Mouse (Mus musculus) 3134 (cell line): ENCODE results near the gene Eloa.
"Not testable (repeated sequence)": the region's sequence is repeated elsewhere in the genome, so short reads cannot be mapped to it uniquely, and the experiment has no call there.

Experiments
- DNase-seq: peaks from one replicate; pipeline ENCODE4 v3.0.0-alpha.2; 2011; ENCODE audit warnings: low spot score; ENCODE audit not compliant: insufficient read length; ENCODE audit errors: extremely low read depth

Eloa gene

DNA sequence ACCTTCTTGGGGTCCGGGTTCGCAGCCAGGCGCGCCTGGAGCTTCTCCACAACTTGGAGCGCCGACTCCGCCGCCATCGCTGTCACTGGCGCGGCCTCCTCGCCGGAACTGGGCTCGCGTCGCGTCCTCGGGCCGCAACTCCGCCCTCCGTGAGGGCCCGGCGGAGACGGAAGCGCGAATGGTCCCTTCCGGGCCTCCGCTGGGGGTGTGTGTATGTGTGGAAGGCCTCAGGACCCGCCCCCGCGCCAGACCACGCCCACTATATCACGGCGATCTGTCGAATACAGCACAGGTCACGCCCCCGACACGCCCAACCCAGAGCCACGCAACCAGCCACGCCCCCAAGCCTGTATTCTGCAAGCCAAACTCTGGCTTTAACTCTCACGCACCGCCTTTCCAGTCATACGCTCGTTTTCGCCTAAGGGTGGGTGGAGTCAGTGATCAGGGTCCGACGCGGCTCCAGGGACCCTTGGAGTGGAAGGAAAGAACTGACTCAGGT is at the start of gene Eloa:
TSS of gene Eloa (minus strand) at position 215 of the 499 bp plus-strand sequence.
- peak; percentile 98 for DNase-seq

DNA sequence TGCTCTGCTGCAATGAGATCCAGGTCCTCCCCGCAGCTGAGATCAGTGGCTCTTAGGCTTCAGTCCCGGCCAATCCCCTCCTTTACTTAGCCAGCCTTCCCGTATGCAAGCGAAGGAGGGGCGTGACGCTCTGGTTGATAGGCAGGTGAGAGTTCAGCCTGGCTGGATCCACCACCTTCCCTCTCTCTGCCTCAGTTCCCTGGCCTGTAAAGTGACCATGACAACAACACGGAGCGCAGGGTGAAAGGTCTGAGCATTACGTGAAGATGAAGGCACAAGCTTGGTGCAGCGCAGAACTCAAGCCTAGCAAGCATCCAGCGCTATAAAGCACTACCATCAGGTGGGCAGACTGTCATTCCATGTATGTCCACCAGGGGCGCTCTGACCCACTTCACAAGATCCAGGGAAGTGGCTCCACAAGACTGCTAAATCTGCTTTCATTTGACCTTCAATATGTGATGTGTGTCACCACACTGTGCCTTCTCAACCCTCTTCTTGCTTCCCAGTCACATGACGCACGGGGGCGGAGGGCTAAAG is 49.7 kb upstream of the Eloa start:
- peak; percentile 35 for DNase-seq

DNA sequence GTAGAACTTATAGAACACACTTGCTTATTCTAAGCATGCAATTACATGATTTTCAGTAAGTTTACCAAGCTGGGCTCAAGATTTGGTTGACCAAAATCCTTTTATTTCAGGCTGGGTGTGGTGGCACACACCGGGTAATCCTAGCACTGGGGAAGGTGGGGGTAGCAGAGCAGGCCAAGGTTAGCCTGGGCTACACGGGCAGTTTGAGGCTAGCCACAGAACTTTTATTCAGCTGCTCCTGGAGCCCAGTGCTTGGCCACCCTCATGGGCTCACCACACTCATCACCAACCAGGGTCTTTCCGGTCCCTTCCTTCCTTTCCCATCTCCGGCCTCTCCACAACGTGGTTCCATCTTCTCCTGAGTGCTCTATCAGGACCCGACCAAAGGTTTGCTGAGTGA is 49.0 kb upstream of the Eloa start:
- DNase-seq, result no peak

DNA sequence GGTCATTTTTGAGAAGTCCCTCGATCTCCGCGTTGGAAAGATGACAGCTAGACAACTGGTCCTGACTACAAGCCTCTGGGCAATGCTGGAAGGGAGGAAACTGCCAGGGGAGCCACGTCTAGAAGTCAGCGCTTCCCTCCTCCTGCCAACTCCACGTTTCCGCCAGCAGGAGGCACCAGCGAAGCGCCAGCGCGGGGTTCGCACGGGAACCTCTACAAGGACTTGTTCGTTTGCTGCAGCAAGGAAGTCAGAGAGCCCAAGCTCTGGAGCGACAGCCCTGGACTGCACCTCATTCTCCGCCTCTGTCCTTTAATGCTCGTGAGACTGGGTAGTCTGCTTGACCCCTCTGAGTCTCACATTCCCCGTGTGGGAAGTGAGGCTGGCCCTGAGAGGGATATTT is 48.4 kb upstream of the Eloa start:
- DNase-seq, result peak; percentile 93

DNA sequence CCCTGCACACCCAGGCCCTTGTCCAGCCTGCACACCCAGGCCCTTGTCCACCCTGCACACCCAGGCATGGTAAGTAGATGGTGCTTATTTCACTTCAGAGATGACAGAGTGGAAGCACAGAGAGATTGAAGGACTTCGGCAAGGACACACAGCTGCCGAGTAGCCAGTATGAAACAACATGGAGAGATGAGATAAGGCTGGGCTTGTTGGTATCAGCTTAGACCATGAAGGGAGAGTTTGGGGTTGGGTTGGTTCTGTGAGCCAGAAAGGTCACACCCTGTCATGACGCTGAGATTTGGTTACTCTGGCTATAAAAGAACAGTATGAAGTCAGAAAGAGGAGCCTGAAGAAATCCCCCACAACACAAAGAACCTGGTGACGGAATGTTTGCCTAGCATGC is 47.8 kb upstream of the Eloa start:
- DNase-seq, result no peak

DNA sequence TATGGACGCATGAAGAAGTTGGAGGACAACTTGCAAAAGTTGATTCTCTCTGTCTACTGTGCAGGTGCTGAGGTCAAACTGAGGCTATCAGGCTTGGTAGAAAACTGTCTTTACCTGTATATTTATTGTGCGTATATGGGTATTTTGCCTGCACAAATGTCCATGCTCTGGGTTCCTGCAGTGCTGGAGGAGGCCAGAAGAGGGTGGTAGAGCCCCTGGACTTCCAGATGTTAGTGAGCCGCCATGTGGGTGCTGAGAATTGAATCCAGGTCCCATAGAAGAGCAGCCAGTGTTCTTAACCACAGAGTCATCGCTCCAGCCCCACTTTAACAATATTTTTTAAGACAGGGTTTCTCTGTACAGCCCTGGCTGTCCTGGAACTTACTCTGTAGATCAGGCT is 41.6 kb upstream of the Eloa start:
- no peak for DNase-seq

DNA sequence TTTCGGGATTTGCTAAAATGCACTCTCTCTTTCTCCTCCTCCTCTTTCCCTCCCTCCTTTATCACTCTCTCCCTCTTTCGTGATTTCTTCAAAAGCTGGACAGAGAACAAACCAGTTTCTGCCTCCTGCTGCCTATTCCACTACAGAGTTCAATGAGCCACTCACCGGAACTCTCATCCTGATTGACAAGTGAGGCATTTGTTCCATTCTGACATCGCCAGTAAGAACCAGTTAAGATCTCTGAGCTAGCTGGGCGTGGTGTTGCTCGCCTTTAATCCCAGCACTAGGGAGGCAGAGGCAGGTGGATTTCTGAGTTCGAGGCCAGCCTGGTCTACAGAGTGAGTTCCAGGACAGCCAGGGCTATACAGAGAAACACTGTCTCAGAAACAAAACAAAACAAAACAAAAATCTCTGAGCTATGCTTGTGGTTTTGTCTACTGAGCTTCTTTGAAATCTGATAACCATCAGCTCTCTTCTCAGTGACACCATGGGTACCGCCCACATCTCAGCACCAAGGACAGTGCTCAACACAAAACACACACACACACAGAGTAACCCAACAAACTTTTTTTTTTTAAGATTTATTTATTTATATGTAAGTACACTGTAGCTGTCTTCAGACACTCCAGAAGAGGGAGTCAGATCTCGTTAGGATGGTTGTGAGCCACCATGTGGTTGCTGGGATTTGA is 38.4 kb upstream of the Eloa start:
- not testable (repeated sequence) for DNase-seq

DNA sequence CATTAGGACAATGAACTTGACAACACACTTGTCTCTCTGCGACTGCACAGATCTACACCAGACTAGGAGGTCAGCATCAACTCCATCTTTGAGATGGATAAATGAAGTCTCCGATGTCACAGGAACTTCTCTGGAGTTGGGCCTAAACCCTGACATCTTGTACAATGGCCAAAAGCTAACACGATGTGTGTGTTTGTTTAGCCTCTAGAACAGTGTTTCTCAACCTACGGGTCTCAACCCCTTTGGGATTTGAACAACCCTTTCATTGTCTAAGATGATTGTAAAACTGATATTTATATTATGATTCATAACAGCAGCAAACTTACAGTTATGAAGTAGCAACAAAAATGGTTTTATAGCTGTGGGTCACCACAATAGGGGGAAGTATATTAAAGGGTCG is 36.4 kb upstream of the Eloa start:
- DNase-seq, result peak; percentile 59

DNA sequence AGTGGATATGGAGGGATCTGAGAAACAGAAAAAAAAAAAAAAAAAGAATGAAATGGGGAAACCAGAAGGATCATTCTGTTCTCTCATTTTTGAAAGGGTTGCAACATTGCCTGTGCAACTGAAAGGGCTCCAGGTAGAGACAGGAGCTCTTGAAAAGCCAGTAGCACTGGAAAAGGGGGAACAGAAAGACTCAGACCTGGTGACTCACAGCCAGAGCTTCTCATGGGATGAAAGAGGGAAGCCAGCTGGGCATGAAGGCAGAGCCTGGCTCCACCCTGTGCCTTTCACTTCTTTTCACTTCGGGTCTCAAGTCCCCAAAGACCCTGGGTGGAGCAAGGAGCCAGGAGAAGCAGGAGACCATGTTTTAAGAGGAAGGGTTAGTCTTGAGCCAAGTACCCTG is 34.5 kb upstream of the Eloa start:
- no peak for DNase-seq

DNA sequence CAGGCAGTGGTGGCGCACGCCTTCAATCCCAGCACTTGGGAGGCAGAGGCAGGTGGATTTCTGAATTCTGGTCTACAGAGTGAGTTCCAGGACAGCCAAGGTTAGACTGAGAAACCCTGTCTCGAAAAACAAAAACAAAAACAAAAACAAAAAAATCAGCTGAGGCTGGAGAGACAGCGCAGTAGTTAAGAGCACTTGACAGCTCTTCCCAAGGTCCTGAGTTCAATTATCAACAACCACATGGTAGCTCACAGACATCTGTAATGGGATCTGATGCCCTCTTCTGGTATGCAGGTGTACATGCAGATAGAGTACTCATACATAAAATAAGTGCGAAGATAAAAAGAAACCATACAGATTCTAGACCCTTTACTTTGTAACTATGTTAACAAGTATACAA is 32.3 kb upstream of the Eloa start:
- no peak for DNase-seq

DNA sequence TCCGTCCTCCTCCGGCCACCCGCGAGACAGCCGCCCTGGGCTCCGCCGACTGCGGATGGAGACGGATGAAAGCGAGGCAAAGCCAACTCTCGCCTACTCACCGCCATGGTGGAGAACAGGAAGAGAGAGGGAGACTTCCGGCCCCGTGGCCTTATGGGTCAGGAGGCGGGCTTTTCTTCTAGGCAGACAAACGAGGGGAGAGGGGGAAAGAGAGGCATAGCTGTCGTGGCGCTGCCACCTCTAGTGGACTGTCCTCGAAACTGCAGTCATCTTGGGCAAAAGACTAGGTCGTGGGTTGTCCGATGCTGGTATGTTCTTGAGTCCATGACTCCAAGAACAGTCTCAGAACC is 31.7 kb upstream of the Eloa start, which contains the start of gene Rpl11:
TSS of gene Rpl11 (minus strand) at position 182 of the 350 bp plus-strand sequence.
- DNase-seq, result peak; percentile 88

DNA sequence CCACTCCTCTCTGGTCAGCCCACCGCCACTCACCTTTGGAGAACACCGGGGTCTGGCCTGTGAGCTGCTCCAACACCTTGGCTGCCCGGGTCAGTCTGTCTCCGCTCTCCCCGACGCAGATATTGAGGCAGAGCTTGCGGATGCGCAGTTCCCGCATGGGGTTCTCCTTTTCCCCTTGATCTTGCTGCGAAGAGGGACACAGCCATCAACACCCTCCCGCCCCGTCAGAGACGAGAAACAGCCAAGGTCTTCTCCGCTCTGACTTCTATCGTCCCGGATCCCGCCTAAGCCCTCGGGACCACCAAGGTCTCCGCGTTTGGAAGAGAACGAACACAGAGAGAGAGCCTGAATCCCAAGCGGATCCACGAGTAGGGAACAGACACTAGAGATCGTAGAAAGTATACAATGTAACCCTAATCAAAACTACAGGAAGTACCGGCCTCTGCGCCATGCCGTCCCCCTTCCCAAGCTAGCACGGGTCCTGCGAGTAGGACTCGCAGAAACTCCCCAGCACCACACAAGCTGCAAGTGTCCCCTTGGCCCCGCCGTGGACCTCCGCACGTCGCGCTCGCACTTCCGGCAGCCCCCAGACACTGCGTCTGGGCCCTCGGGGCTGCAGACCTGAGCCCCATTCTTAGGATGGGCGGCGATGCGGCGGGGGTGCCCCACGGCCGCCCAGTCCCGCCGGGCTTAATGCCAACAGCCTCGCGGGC is 31.1 kb upstream of the Eloa start:
- DNase-seq, result peak; percentile 85

DNA sequence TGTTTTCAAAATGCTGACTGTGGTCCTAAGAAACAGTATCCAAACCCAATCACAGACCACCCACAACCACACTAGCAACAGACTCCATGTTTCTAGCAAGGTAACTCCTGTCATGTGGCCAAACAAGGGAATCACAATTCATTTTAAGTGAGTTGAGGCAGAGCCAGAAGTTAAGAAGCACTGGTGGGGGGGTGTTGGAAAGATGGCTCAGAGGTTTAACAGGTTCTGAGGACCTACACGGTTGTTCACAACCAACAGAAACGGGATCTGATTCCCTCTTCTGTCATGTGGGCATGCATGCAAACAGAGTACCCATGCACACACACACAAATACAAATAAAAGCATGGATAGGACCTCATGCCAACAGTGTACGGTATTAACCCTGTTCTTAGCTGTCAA is 30.5 kb upstream of the Eloa start:
- no peak for DNase-seq

DNA sequence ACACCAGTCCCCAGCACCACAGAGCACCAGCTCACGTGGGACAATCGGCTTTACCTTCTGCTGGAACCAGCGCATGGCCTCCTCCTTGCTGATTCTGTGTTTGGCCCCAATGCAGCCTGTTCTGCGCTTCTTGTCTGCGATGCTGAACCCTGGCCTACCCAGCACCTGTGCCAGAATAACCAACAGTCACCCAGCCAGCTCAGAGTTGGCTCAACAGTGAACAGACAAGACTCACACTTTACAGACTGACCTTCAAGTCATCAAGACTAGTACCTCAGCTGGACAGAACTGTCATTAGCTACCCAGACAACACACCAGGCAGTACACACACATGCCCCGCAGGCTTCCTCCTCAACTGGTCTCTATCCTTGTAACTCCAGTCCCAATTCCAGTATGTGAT is 28.7 kb upstream of the Eloa start:
- no peak for DNase-seq

DNA sequence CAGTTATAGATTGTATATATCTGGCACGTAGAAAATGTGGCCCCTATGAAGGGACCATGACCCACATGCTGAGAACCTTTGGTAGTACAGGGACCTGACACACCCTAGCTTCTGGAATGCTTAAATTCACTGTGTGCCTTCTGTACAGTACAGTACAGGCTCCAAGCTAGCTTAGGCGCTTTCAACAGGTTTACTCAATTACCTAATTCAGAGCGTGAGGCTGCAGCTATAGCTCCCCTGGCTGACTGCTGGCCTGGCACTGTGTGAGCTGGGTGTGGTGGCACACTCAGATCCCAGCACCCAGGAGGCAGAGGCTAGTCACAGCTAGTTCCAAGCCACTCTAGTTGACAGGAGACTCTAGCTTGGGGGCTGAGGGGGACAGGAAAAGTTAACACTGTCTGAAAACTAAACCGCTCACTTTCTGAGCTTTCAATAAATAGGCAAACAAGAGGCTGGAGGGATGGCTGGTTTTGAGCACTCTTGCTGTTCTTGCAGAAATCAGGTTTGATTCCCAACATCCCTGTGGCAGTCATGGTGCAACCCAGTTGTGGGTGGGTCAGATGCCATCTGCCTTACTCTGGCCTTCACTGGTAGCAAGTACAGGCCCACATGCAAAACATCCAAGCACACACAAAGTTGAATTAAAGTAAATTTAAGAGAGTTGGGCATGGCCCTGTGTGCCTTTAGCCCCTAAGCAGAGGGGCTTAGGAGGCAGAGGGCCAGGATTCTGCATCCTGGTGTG is 26.9 kb upstream of the Eloa start:
- no peak for DNase-seq

DNA sequence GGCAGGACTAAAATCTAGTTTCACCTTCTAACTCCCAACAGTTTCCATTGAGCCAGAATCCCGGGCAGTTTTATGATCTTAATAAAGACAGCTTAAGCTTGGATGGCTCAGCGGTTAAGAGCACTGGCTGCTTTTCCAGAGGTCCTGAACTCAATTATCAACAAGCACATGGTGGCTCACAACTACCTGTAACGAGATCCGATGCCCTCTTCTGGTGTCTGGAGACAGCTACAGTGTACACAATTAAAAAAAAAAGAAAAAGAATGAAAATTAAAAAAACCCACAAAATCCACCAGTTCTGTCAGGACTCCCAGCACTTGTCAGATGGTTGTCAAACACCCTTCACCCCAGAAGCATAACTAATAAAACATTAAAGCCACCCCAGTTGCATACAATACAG is 26.1 kb upstream of the Eloa start:
- DNase-seq, result no peak

DNA sequence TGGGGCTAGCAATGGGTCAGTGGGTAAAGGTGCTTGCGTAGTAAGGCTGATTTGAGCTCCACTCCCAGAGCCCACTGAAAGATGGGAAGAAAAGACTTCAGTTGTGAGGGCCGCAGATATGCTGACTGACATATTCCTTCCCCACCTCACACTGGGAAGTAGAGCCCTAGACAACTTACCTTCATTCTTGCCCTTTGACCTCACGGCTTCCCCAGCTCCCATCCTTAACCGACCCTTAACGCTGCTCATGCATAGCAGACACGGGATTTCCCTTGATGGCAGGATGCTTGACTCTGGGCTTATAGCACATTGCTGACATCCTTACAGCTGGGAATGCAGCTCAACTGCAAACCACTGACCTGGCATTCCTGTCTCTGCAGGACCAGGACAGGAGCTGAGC is 25.3 kb upstream of the Eloa start:
- DNase-seq, result no peak

DNA sequence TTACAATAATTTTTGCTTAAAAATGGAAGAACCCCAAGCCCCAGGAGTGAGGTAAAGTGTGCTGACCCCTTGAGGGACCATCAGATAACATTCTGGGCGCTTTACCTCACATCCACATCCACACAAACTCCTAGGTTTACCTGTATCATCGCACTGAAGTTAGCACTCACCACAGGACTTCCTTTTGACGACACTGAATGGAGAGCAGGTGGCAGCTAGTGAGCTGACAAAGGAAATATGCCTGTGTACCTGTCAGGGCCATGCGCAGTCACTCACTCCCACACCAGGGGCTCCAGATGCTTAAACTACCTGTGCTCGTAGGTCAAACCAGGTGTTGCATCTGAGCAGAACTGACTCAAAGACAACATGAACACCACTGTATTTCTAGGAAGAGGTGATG is 23.5 kb upstream of the Eloa start:
- no peak for DNase-seq

DNA sequence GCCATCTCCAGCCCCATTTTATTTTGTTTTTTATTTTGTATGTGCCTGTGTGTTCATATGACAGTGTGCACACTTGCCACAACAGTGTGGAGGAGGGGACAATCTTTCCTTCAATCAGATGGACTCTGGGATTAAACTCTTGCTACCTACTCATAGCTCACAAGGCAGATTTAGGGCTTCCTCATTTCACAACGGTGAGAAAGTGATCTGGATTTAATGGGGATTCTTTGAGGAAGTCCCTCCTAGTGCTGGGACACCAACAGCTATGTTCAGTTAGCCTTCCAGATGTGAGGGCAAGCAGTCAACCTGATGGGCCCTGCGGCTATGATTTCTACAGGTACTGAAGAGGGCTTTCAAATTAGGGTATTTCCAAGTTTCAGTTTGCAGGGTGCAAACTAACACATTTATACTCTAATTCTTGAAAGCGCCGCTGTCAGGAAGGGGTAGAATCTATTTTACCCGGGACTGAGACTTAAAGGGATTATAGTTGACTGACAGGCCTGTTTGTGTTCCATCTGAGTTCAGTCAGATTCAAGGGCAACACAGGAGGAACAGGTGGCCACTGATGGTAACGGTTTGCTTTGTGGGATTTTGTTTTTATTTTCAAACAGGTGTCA is 22.3 kb upstream of the Eloa start:
- no peak for DNase-seq

DNA sequence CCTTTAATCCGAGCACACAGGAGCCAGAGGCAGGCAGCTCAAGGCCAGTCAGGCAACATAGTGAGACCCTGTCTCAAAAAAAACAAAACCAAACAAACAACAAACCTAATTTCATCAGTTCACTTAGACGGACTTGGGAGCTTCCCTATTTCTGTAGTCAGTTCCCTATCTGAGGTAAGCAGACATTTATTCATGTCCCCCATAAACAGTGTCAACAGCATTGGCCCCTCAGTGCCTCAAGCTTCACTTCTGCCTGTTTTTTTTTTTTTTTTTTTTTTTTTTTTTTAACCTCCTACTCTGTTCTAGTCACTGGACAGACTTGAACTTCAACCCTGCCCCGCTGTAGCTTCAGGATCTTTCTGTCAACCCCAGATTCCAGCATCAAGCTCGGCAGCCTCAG is 13.5 kb upstream of the Eloa start:
- DNase-seq, result no peak

DNA sequence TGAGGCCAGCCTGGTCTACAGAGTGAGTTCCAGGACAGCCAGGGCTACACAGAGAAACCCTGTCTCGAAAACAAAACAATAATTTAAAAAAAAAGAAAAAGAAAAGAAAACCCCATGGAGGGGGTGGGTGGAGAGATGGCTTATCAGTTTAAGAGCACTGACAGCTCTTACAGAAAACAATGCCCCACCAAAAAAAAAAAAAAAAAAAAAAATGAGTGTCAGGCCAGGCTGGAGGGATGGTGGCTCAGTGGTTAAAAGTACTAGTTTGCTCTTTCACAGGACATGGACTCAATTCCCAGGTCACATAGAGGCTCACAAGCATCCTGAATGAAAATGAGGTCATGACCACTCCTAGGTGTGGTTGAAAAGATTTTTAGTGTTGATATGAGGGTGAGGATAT is 11.7 kb upstream of the Eloa start:
- DNase-seq, result no peak
